Mouse (Mus musculus): Measurements from ENCODE around the gene Impg2. TPM values are rescaled to one million over a fixed set of nuclear protein-coding genes. Genes with fewer than 3 reads are reported as not detected.

Impg2 gene
- polyA plus RNA-seq (2017; shearing (Covaris generic)), result 0.56 TPM

GRCm38 (mm10) chr16:56204051-56204450 is at the start of gene Impg2:
TSS of gene Impg2 (plus strand) at chr16:56204313.

Other genes starting within 250 kb of the Impg2 start
- gene Rpl24, start 238.0 kb upstream of the Impg2 start, polyA plus RNA-seq (2017; shearing (Covaris generic)), result 560 TPM
- gene Zbtb11, start 230.4 kb upstream of the Impg2 start, polyA plus RNA-seq (2017; shearing (Covaris generic)), result 82.7 TPM
- 108 TPM for gene Pcnp, start 174.6 kb upstream of the Impg2 start, polyA plus RNA-seq (2017; shearing (Covaris generic))
- 29.9 TPM for gene Trmt10c, start 166.5 kb upstream of the Impg2 start, polyA plus RNA-seq (2017; shearing (Covaris generic))
- gene Senp7, start 156.0 kb upstream of the Impg2 start, polyA plus RNA-seq (2017; shearing (Covaris generic)), result 35.8 TPM

All from effector memory CD4-positive, alpha-beta T cell, adult 7 months (primary cell).